Mouse (Mus musculus) thymus, postnatal 36 days (tissue): ENCODE measurements around the gene Fam13c.

ENCODE experiments used
- DNase-seq, 2 experiments: peaks; one replicate each; pipeline ENCODE4 v3.0.0; 2022; ENCODE audit warnings: mixed read lengths in 2 of 2

The Fam13c gene

DNA sequence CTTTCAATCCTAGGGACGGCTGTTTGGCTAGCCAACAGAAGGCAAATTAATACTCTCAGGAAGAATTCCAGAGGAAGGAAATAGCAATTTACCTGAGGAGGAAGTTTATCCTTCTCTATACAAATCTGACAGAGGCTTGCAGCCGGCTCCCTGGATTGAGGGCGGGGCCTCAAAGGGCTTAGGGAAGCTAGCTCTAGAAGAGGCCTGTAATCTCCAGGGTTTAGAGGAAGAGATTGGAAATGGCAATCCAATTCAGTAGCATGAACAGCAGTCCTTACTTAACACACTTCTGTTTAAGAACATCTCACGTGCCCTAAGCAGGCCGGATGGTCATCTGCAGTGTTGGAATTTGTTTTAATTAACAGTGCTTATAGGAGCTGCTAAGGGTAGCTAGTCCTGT is 81.1 kb downstream of the Fam13c start:
- DNase-seq, result no peak

- DNase-seq, result no peak
These were observed 90.0 kb downstream of the Fam13c start for GRCm38 (mm10) chr10:70530185-70530823.

DNA sequence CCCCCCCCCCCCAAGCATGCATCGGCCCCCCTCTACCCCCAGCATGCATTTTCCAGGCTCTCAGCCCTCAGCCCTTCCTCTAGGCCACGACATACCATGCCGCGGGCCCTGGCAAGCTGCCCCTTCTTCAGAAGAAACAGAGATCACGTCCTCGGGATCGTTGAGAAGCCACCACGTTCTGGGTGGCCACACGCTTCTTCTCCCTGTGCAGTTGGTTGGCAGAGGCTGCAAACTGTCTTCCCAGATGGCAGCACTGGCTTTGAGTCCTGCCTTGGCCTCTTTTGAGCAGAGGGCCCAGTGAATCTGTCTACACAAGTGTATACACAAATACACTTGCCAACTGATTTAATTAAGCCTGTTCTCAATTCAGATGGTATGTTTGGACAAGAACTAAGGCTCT is 92.0 kb downstream of the Fam13c start:
- DNase-seq, result no peak

DNA sequence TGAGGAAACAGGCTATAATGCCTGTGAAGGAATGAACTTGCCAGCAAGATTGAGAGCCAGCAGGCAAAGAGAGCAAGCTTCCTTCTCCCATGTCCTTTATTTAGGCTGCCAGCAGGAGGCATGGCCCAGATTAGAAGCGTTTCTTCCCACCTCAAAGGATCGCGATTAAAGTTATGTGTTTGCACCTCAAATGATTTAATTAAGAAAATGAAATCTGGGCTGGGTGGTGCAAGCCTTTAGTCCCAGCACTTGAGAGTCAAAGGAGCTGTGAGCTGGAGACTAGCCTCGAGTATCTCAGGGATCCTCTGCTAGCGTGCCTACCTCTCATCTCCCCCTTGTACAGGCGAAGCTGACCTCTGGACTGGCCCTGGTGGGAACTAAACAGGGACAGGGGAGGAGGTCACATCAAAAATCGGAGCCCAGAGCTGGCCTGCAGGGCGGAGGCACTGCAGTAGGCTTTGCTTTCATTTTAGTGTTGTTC is 93.1 kb downstream of the Fam13c start:
- no peak for DNase-seq

DNA sequence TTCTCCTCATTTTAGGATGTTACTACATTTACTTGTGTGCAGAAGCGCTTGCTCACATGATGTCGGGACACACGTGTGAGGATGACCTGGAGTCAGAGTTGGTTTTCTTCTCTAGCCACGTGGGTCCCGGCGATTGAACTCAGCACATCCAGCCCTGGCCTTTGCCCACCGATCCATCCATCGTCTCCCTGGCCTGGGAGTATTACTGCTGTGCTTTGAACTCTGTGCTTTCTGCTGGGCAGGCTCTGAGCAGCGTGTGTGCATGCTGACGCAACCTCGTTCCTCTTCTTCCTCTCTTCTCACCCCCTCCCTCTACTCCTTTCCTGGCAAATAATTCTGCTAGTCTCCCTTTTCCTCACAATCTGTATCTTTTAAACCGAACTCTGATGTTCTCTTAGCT is 93.7 kb downstream of the Fam13c start:
- DNase-seq, result no peak

DNA sequence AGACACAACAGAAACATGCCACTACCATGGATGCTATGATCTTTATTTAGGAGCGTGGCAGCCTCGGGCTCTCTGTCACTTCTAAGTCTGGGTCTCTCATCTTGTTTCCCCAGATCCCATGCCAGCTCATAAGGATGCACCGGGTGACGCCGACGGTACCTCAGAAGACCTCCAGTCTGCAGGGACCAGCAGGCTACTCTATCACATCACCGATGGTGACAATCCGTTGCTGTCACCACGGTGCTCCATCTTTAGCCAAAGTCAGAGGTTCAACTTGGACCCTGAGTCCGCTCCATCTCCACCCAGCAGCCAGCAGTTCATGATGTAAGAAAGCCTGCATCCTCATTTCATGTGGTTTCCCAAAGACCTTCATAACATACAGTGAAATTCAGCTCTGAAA is 94.3 kb downstream of the Fam13c start:
- no peak for DNase-seq

DNA sequence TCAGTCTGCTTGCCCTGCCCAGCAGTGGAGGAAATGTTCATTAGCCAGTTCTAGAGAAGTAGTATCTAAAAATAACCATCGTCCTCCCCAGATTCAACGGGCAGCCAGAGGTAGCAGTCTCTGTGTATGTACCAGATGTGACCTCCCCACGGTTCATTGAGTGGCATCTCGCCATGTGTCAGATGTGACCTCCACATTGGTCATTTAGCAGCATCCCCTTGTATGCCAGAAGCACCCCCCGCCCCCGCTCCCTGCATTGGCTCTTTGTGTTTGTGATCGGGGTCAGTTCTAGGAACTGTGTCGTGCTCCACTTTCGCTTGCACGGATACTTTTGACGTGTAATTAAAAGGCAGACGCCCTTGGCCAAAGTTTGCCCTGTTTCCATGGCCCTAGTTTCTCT is 95.1 kb downstream of the Fam13c start:
- no peak for DNase-seq

DNA sequence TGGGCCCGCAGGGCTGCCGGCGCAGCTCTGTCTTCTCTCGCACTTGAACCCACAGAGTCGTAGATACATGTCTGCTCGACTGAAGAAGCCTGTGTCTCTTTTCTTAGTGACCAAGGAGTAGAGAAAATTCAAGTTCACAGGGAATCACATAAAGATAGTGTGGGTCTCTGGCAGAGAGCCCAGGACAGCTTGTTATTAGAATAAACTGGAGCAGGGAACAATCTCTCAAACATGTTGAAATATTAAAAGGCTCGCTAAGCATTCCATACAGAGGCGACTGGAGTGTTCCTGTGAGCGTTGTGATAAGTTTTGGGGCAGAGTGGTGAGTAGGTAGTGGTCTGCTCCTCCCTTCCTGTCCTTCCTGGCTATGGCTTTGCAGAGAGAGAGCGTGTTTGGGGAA is 97.4 kb downstream of the Fam13c start:
- no peak for DNase-seq

DNA sequence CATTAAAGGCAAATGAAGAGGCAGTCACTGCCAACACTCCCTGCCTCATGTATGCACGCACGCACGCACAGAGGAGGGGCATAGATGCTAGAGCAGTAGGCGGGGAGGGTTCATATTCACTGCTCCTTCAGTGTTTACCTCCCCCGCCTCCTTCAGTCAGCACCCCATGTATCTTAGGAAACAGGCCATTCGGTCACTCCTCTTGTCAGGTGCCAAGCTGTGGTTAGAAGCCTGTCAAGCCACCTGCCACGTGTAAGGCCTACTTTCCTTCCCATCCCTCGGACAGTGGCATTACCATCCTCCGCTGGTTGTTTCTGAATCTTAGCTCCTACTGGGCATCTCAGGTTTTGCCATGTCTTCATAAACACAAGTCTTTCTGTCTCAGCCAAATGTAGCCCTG is 99.0 kb downstream of the Fam13c start:
- no peak for DNase-seq

- no peak for DNase-seq
These were observed 100.3 kb downstream of the Fam13c start for GRCm38 (mm10) chr10:70540456-70541195.

DNA sequence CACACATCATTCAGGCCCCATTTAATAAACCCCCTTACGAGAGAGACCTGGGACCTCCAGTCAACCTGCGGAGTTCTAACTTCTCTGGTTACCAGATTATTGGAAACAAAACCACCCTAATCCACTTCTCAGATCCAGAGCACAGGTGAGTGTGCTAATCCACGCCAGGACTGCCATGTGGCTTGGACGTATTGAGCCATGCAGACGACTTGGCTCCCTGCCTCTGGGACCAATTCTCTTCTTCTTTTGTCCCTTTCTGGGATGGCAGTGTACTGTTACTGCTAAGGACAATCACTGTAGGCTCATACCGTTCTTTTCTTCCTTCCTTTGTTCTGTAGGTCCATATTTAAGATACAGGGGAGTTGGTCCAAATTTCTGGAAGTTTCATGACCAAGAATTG is 102.6 kb downstream of the Fam13c start:
- DNase-seq, result no peak

GRCm38 (mm10) chr10:70552531-70552930 is 112.2 kb downstream of the Fam13c start:
- DNase-seq, result no peak

DNA sequence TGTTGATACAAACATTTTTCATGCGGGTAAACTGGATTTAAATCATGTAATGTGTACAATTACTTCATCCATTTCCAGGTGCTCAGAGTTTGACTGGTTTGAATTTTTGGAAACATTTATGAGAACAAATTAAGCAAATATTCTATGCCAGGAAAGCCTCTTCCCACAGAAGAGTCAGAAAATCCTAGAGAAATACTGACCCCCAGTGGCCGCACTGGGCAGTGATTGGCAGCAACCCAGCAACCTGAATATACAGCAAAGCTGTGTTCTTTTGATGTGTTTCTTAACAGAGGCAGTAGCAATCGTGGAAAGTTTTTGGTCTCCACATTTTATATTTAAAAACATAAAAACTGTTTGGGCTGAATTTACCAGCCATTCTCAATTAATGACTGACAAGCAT is 123.4 kb downstream of the Fam13c start:
- DNase-seq, result peak in 1 of 2 experiments; percentile 3

- DNase-seq, result no peak
These were observed 141.4 kb downstream of the Fam13c start for GRCm38 (mm10) chr10:70581556-70582211.

GRCm38 (mm10) chr10:70584171-70584570 is 143.9 kb downstream of the Fam13c start:
- DNase-seq, result no peak

- DNase-seq, result no peak
These were observed 146.7 kb downstream of the Fam13c start for GRCm38 (mm10) chr10:70586876-70587405.

- no peak for DNase-seq
These were observed 153.7 kb downstream of the Fam13c start for GRCm38 (mm10) chr10:70594007-70594406.

DNA sequence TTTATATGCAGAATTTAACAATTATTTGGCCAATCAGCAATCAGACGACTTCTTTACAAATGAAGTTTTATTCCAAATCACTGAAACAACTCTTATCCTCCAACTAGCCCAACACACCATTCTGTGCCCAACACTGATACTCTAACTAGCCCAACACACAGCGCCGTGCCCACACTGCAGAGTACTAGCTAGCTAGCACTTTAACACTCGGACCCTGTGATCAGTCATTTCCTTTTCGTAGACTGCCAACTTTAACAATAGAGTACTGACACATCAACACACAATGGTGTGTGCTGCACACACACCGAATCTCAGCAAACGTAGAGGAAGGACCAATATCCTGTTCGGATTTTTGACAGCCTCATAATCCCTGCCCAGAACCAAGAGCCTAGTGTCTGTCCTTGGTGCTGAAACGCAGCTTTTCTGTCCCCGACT is 157.8 kb downstream of the Fam13c start:
- DNase-seq, result no peak

DNA sequence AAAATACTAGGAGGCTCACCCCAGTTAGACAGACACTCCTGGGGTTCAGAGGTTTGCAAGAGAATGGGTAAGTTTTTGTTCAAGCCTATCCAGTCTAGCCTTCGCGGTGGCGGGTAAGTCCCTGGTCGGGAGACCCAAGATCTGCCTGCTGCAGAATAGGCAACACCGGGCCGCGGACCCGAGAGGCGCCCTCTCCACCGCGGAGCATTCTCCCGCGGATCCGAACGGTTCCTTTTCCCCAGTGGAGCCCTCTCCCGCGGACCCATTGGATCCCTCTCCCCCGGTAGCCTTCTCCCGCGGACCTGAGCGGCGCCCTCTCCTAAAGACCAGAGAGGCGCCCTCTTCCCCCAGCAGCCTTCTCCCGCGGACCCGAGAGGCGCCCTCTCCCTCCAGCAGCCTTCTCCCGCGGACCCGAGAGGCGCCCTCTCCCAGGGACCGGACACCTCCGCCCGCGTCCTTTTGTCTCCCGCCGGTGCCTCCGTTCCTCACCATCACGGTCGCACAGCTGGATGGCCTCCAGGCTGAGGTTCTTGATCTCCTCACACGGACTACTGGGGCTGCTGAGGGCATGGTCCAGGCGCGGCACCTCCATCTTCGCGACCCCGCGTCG is 158.3 kb downstream of the Fam13c start:
- peak; percentile 2 to 5 for DNase-seq

DNA sequence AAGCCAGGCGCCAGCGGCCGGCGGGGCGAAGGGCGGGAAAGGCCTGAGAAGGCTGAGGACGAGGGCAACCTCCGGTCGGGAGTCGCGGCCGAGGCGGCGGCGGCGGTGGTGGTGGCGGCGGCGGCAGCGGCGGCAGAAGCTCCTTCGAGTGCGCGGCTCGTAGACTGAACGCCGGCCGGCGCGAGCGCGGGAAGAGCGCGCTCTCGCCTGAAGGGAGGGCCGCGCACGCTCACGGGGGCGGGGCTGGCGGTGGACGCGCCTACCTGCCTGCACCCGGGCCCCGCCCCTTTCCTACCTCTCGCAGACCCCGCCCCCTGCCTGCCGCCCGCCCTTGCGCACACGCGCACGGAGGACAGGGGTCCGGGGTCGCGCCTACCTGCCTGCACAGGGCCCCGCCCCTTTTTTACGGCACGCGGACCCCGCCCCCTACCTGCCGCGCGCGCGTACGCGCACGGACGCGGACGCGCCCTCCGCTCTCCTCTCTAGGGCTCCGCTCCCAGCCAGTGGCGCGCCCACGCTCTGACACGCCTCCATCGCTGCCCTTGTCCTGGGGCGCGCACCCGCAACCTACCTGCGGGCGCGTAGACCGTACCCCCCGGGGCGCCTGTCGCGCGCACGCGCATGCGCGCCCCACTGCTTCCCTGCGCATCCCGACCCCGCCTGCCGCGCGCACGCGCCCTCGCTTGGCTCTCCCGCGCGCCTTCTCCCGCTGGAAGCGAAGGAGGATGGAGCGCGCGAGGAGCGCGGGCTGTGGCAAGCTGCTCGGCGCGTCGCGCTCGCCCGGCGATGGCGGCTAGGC is 159.0 kb downstream of the Fam13c start:
- peak; percentile 27 to 52 for DNase-seq

DNA sequence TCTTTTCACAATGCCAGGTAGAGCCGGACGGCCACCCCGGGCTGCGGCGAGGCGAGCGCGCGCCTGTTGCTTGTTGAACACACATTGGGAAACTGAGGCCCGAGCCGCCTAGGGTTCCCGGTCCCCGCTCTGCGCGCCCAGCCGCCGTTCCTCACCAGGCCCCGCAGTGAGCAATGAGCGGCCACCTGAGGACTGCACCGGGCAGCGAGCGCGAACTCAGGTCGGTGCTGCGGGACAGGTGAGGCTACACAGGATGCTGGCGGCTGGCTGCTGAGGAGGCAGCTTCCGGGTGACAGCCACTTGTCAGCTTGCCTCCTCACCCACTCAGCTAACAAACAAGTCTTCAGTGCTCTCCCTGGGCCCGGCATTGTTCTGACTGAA is 159.6 kb downstream of the Fam13c start:
- DNase-seq, result peak in 1 of 2 experiments; percentile 4
